ENCODE assay signal across 9 mouse cellular contexts in the genomic region with DNA sequence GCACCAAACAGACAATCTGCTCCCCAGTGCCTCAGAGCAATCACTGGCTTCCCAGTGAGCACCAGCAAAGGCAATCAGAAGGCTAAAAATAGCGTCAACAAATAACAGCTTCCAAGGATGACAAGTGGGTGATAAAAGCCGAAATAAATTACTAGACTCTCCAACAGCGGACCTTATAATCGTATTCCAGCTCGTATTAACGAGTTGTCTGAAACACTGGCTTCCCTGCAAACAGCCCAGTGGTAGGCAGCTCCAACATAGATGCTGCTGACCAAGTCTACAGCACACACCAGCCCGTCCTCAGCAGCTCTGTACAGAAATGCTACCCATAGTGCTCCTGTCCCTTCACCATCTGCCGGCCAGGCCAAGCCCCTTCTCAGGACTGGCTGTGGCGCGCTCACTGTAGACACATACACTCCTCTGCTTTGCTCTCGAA.
DNase-seq lines count a peak whose midpoint lies in the region; ATAC-seq and TF ChIP-seq lines count a peak whose summit lies in the region.
"Had no signal": no experiment of that assay in that cellular context is flagged by ENCODE, and none has a peak within 500 bp of the region (broad histone marks: within the 10 kb centered on the region; RNA-seq: fewer than 3 reads in every experiment).

No protein-coding gene starts in this region.

- H3K4me1 ChIP-seq in kidney, embryonic 16.5 days (ENCODE audit: insufficient read depth, low read length) = no peaks in the 10 kb centered on the region
- no peaks in the 10 kb centered on the region for H3K4me1 ChIP-seq in brown adipose tissue, adult 24 weeks (ENCODE audit: control insufficient read depth, insufficient read depth, insufficient read length, low read length)
- H3K4me1 ChIP-seq in heart, adult 2 months (ENCODE audit: control insufficient read depth, insufficient read depth, low read length) = peaks cover 2% of the 10 kb centered on the region; the same call in 1 of the 2 replicates
- H3K4me1 ChIP-seq in hindbrain, postnatal 0 days (ENCODE audit: insufficient read depth, low read length) = 0 out of 2 replicates have a peak, but pooled peaks cover 2% of the 10 kb centered on the region

- peak; percentile 33; the same call in 1 of the 2 replicates for TF ChIP-seq POLR2A in heart, adult 2 months (IDR thresholded peaks at IDR 0.05; ENCODE audit: insufficient read depth, low read depth, low read length)

- no peaks in the 10 kb centered on the region for H3K27me3 ChIP-seq in kidney, embryonic 16.5 days (ENCODE audit: insufficient read depth, low read length)
- no peaks in the 10 kb centered on the region for H3K27me3 ChIP-seq in heart, adult 2 months (ENCODE audit: control insufficient read depth, insufficient read depth, low read length)
- H3K27me3 ChIP-seq in hindbrain, postnatal 0 days (ENCODE audit: insufficient read depth, low read length) = no peaks in the 10 kb centered on the region

- no peak overlapping the region for H3K4me3 ChIP-seq in kidney, embryonic 16.5 days (ENCODE audit: low read length)
- peak overlapping the region; percentile 26 for H3K4me3 ChIP-seq in brown adipose tissue, adult 24 weeks (ENCODE audit: insufficient read depth, low read depth, low read length)
- no peak overlapping the region; the same call in 1 of the 2 replicates for H3K4me3 ChIP-seq in heart, adult 2 months
- H3K4me3 ChIP-seq in hindbrain, postnatal 0 days (ENCODE audit: low read length) = no peak overlapping the region

- TF ChIP-seq EP300 in heart, adult 2 months (IDR thresholded peaks at IDR 0.05; ENCODE audit: insufficient read depth, low read depth, low read length) = 0 out of 2 replicates have a peak, but pooled peaks have one; percentile 41

- no peaks in the 10 kb centered on the region for H3K9me3 ChIP-seq in kidney, embryonic 16.5 days (ENCODE audit: low read length)
- no peaks in the 10 kb centered on the region for H3K9me3 ChIP-seq in hindbrain, postnatal 0 days (ENCODE audit: low read length)

- ATAC-seq in kidney, embryonic 16.5 days (ENCODE audit: low FRiP score, low TSS enrichment) = 0 out of 2 replicates have a peak, but pooled peaks have one; percentile 23
- peak; percentile 67 for ATAC-seq in hindbrain, postnatal 0 days
- ATAC-seq: liver, postnatal 0 days had no signal

- WGBS in kidney, embryonic 16.5 days = 56% methylated on average over 11 of the region's 11 CpGs
- WGBS in heart, adult 2 months = 36% methylated on average over 11 of the region's 11 CpGs
- WGBS in hindbrain, postnatal 0 days = 55% methylated on average over 11 of the region's 11 CpGs

- H3K4me2 ChIP-seq in kidney, embryonic 16.5 days (replicated peaks; ENCODE audit: low read depth, low read length) = no peak overlapping the region
- no peak overlapping the region for H3K4me2 ChIP-seq in hindbrain, postnatal 0 days (ENCODE audit: low read depth, low read length)

- no peak for DNase-seq in kidney, adult 9 months
- peak; percentile 33 to 36 for DNase-seq in heart, adult 2 months
- peak; percentile 54 for DNase-seq in hindbrain, postnatal 0 days (ENCODE audit: low spot score)
- DNase-seq in urinary bladder, postnatal 25 days (ENCODE audit: low spot score) = no peak
- no peak for DNase-seq in yolk sac, embryonic 10.5 days (ENCODE audit: low spot score)
- no peak for DNase-seq in ovary, adult 18-20 months (ENCODE audit: low spot score)
- DNase-seq: liver, postnatal 0 days had no signal

- H3K36me3 ChIP-seq in kidney, embryonic 16.5 days (ENCODE audit: insufficient read depth, low read length) = peaks cover 12% of the 10 kb centered on the region; the same call in 1 of the 2 replicates
- no peaks in the 10 kb centered on the region for H3K36me3 ChIP-seq in heart, adult 2 months (ENCODE audit: control insufficient read depth, insufficient read depth, low read length)
- H3K36me3 ChIP-seq in hindbrain, postnatal 0 days (ENCODE audit: insufficient read depth, low read length) = no peaks in the 10 kb centered on the region

- no peak overlapping the region for H3K9ac ChIP-seq in kidney, embryonic 16.5 days (replicated peaks; ENCODE audit: low read length)
- H3K9ac ChIP-seq in heart, adult 2 months (ENCODE audit: low read depth, low read length) = peak overlapping the region; percentile 2; the same call in 1 of the 2 replicates
- H3K9ac ChIP-seq in hindbrain, postnatal 0 days (replicated peaks; ENCODE audit: low read length) = no peak overlapping the region
- H3K9ac ChIP-seq: liver, postnatal 0 days had no signal

- no peak for TF ChIP-seq CTCF in heart, adult 2 months (IDR thresholded peaks at IDR 0.05)
- TF ChIP-seq CTCF in hindbrain, postnatal 0 days (IDR thresholded peaks at IDR 0.05; ENCODE audit: low read depth) = no peak

- no peak overlapping the region for H3K27ac ChIP-seq in kidney, embryonic 16.5 days (ENCODE audit: low read length)
- peak overlapping the region; percentile 88 for H3K27ac ChIP-seq in brown adipose tissue, adult 24 weeks (replicated peaks; ENCODE audit: low read depth, low read length)
- peak overlapping the region; percentile 87 for H3K27ac ChIP-seq in heart, adult 2 months
- no peak overlapping the region; the same call in 1 of the 2 replicates for H3K27ac ChIP-seq in hindbrain, postnatal 0 days

- intact Hi-C loops in heart, adult 2 months (cut with DNase I) = no loop called here

- no peaks in the 10 kb centered on the region for H3K79me2 ChIP-seq in heart, adult 2 months (replicated peaks; ENCODE audit: control insufficient read depth, insufficient read depth, low read length)

Comparison
In these comparisons a context has a peak if more than half of its experiments do, and no peak if none do; other contexts are left out.
1. H3K27ac ChIP-seq: peak in brown adipose tissue, adult 24 weeks (single experiment) and heart, adult 2 months (single experiment); none in kidney, embryonic 16.5 days (single experiment) and hindbrain, postnatal 0 days (single experiment).
2. DNase-seq: peak in heart, adult 2 months (2 of 2) and hindbrain, postnatal 0 days (single experiment); none in kidney, adult 9 months (single experiment), urinary bladder, postnatal 25 days (single experiment), yolk sac, embryonic 10.5 days (single experiment) and ovary, adult 18-20 months (single experiment).